Mouse (Mus musculus): Measurements from ENCODE around the gene Ptcd1. TPM values are rescaled to one million over a fixed set of nuclear protein-coding genes. Genes with fewer than 3 reads are reported as not detected.
"Not testable (repeated sequence)": the region's sequence is repeated elsewhere in the genome, so short reads cannot be mapped to it uniquely, and the experiment has no call there.

Ptcd1 gene
- total RNA-seq, 2 experiments from 2014 or later = 22.6 to 29.2 TPM

GRCm38 (mm10) chr5:145116316-145116715, 50.6 kb downstream of the Ptcd1 start:
- DNase-seq = peak; percentile 78 to 80
- intact Hi-C loops (cut with DNase I) = loop anchor here (2.0 kb wide), 1 partner anchor 22 kb away; no protein-coding TSS in a partner anchor

GRCm38 (mm10) chr5:145115736-145116135, 51.2 kb downstream of the Ptcd1 start:
- intact Hi-C loops (cut with DNase I) = loop anchor here (2.0 kb wide), 2 partner anchors 23 to 51 kb away; partner anchors contain the start of genes Cpsf4 and Ptcd1
- DNase-seq = no peak

- intact Hi-C loops (cut with DNase I) = loop anchor here (2.0 kb wide), 1 partner anchor 52 kb away; the partner anchor contains the start of genes Cpsf4 and Ptcd1
- peak; percentile 81 for DNase-seq
These were observed 52.1 kb downstream of the Ptcd1 start for GRCm38 (mm10) chr5:145114606-145115473.

GRCm38 (mm10) chr5:145114071-145114605, 52.8 kb downstream of the Ptcd1 start, which contains the start of gene Arpc1b:
TSS of gene Arpc1b (plus strand) at chr5:145114215.
- DNase-seq = peak; percentile 80 to 82
- intact Hi-C loops (cut with DNase I) = loop anchor here (2.0 kb wide), 1 partner anchor 53 kb away; the partner anchor contains the start of genes Cpsf4 and Ptcd1

GRCm38 (mm10) chr5:145113416-145113815, 53.5 kb downstream of the Ptcd1 start:
- intact Hi-C loops (cut with DNase I) = no loop called here
- DNase-seq = no peak

GRCm38 (mm10) chr5:145112566-145112965, 54.3 kb downstream of the Ptcd1 start:
- intact Hi-C loops (cut with DNase I) = no loop called here
- no peak for DNase-seq

GRCm38 (mm10) chr5:145110401-145110800, 56.5 kb downstream of the Ptcd1 start:
- DNase-seq = no peak
- intact Hi-C loops (cut with DNase I) = no loop called here

GRCm38 (mm10) chr5:145105694-145106275, 61.1 kb downstream of the Ptcd1 start:
- no peak for DNase-seq
- intact Hi-C loops (cut with DNase I) = no loop called here

- no peak for DNase-seq
- intact Hi-C loops (cut with DNase I) = no loop called here
These were observed 62.6 kb downstream of the Ptcd1 start for GRCm38 (mm10) chr5:145104328-145104727.

- intact Hi-C loops (cut with DNase I) = no loop called here
These were observed 64.2 kb downstream of the Ptcd1 start for GRCm38 (mm10) chr5:145102706-145103105.

GRCm38 (mm10) chr5:145101451-145101850, 65.5 kb downstream of the Ptcd1 start:
- DNase-seq; intact Hi-C loops (cut with DNase I): not testable (repeated sequence)

More at GRCm38 (mm10) chr5:145102706-145103105, 64.2 kb downstream of the Ptcd1 start:
- DNase-seq = no peak

- peak; percentile 33 to 37 for DNase-seq
- intact Hi-C loops (cut with DNase I) = no loop called here
These were observed 65.9 kb downstream of the Ptcd1 start for GRCm38 (mm10) chr5:145100960-145101359.

GRCm38 (mm10) chr5:145098340-145098821, 68.5 kb downstream of the Ptcd1 start:
- intact Hi-C loops (cut with DNase I) = no loop called here
- DNase-seq = no peak

Other genes with a start within 250 kb of the Ptcd1 start
- gene Smurf1, start 201.3 kb downstream of the Ptcd1 start, total RNA-seq (2021) = 10 to 100 TPM; 28.7 to 33.6 TPM
- not detected for gene Gm4871, start 134.4 kb downstream of the Ptcd1 start, total RNA-seq (2021)
- gene 1700018F24Rik, start 124.1 kb downstream of the Ptcd1 start, total RNA-seq (2021) = not detected
- 10 to 100 TPM; 73.9 to 74.7 TPM for gene Arpc1a, start 83.3 kb downstream of the Ptcd1 start, total RNA-seq (2021)
- gene Kpna7, start 83.1 kb downstream of the Ptcd1 start, total RNA-seq (2021) = not detected
- 100 to 1,000 TPM; 135 to 140 TPM for gene Arpc1b, start 52.9 kb downstream of the Ptcd1 start, total RNA-seq (2021)
- 10 to 100 TPM; 54.8 to 55.9 TPM for gene Pdap1, start 26.9 kb downstream of the Ptcd1 start, total RNA-seq (2021)
- gene Bud31, start 26.7 kb downstream of the Ptcd1 start, total RNA-seq (2021) = 10 to 100 TPM; 76.8 to 77.1 TPM
- gene Cpsf4, start 105 bp upstream of the Ptcd1 start, total RNA-seq (2021) = 10 to 100 TPM; 13.2 to 13.7 TPM
- gene Atp5j2, start 25.0 kb upstream of the Ptcd1 start, total RNA-seq (2021) = 100 to 1,000 TPM; 843 to 872 TPM
- gene Zkscan14, start 34.8 kb upstream of the Ptcd1 start, total RNA-seq (2021) = 1 to 10 TPM; 6.6 to 7.0 TPM
- gene Zkscan5, start 37.5 kb upstream of the Ptcd1 start, total RNA-seq (2021) = 10 to 100 TPM; 11.4 to 12.1 TPM
- gene Zfp655, start 64.6 kb upstream of the Ptcd1 start, total RNA-seq (2021) = 10 to 100 TPM; 29.0 to 30.1 TPM
- 10 to 100 TPM; 14.4 to 15.1 TPM for gene Zscan25, start 113.4 kb upstream of the Ptcd1 start, total RNA-seq (2021)
- gene Cyp3a57, start 178.2 kb upstream of the Ptcd1 start, total RNA-seq (2021) = not detected

Data from heart, postnatal 10 days (tissue).